Mouse (Mus musculus) frontal cortex, postnatal 14 days (tissue): ENCODE results near the gene Pde11a.
A peak's percentile ranks its signal among the peaks of the same experiment; 100 is the strongest.

Experiments used
- DNase-seq, 2 experiments: peaks; one replicate each; pipeline ENCODE4 v3.0.0; 2022; ENCODE audit warnings: low spot score in 2 of 2

Pde11a gene

GRCm38 (mm10) chr2:76095861-76096260 lies 242.7 kb downstream of the Pde11a start:
- DNase-seq = no peak

- no peak for DNase-seq
Measured at GRCm38 (mm10) chr2:76090506-76090905, 248.1 kb downstream of the Pde11a start.

GRCm38 (mm10) chr2:76088844-76089243 lies 249.7 kb downstream of the Pde11a start:
- DNase-seq = no peak

GRCm38 (mm10) chr2:76088413-76088812 lies 250.2 kb downstream of the Pde11a start:
- no peak for DNase-seq

- no peak for DNase-seq
Measured at GRCm38 (mm10) chr2:76087170-76087569, 251.4 kb downstream of the Pde11a start.

GRCm38 (mm10) chr2:76084982-76085381 lies 253.6 kb downstream of the Pde11a start:
- DNase-seq = no peak

- DNase-seq = no peak
Measured at GRCm38 (mm10) chr2:76083901-76084300, 254.7 kb downstream of the Pde11a start.

- DNase-seq = no peak
Measured at GRCm38 (mm10) chr2:76083396-76083795, 255.2 kb downstream of the Pde11a start.

GRCm38 (mm10) chr2:76081991-76082390 lies 256.6 kb downstream of the Pde11a start:
- no peak for DNase-seq

- no peak for DNase-seq
Measured at GRCm38 (mm10) chr2:76080549-76080948, 258.0 kb downstream of the Pde11a start.

- no peak for DNase-seq
Measured at GRCm38 (mm10) chr2:76076838-76077237, 261.7 kb downstream of the Pde11a start.

- no peak for DNase-seq
Measured at GRCm38 (mm10) chr2:76076047-76076446, 262.5 kb downstream of the Pde11a start.

GRCm38 (mm10) chr2:76073079-76073478 lies 265.5 kb downstream of the Pde11a start:
- no peak for DNase-seq

- peak; percentile 38 to 45 for DNase-seq
Measured at GRCm38 (mm10) chr2:76070432-76071306, 267.9 kb downstream of the Pde11a start.

GRCm38 (mm10) chr2:76069238-76069637 lies 269.3 kb downstream of the Pde11a start:
- DNase-seq = no peak

GRCm38 (mm10) chr2:76068155-76068554 lies 270.4 kb downstream of the Pde11a start:
- no peak for DNase-seq

GRCm38 (mm10) chr2:76067144-76067543 lies 271.4 kb downstream of the Pde11a start:
- DNase-seq = no peak

GRCm38 (mm10) chr2:76065292-76065691 lies 273.3 kb downstream of the Pde11a start:
- no peak for DNase-seq

- peak in 1 of 2 experiments; percentile 15 for DNase-seq
Measured at GRCm38 (mm10) chr2:76064078-76064477, 274.5 kb downstream of the Pde11a start.

- no peak for DNase-seq
Measured at GRCm38 (mm10) chr2:76060207-76060606, 278.4 kb downstream of the Pde11a start.

- no peak for DNase-seq
Measured at GRCm38 (mm10) chr2:76059595-76059994, 279.0 kb downstream of the Pde11a start.

GRCm38 (mm10) chr2:76058661-76059467 lies 279.7 kb downstream of the Pde11a start:
- no peak for DNase-seq

GRCm38 (mm10) chr2:76057555-76057954 lies 281.0 kb downstream of the Pde11a start:
- DNase-seq = no peak
